Mouse (Mus musculus) forebrain, postnatal 0 days (tissue): Measurements from ENCODE around the gene Gja10. TPM values are rescaled to one million over a fixed set of nuclear protein-coding genes. Genes with fewer than 3 reads are reported as not detected.

ENCODE experiments used
- ATAC-seq: fragments of 200-750 bp; cut with Nextera tagmentation; 2 replicates; pipeline ENCODE4 v1.8.0; 2017; ENCODE audit warnings: mild to moderate bottlenecking, moderate library complexity
- DNase-seq: peaks from one replicate; pipeline ENCODE4 v3.0.0-alpha.2; 2015
- H3K27ac ChIP-seq: fragments of 300-500 bp; sonication (generic); 2 replicates; pipeline ENCODE4 v1.5.1; 2014; ENCODE audit warnings: low read depth, mild to moderate bottlenecking, antibody characterized with exemption, low read length, moderate library complexity, mixed read lengths
- H3K27me3 ChIP-seq: fragments of 300-500 bp; sonication (generic); 2 replicates; pipeline ENCODE4 v1.6.1; 2014; ENCODE audit warnings: mild to moderate bottlenecking, low read length, mixed read lengths; ENCODE audit not compliant: insufficient read depth
- H3K36me3 ChIP-seq: fragments of 300-500 bp; sonication (generic); 2 replicates; pipeline ENCODE4 v1.6.1; 2014; ENCODE audit warnings: mild to moderate bottlenecking, moderate library complexity; ENCODE audit not compliant: insufficient read depth
- H3K4me1 ChIP-seq: fragments of 300-500 bp; sonication (generic); 2 replicates; pipeline ENCODE4 v1.6.1; 2014; ENCODE audit warnings: antibody characterized with exemption; ENCODE audit not compliant: insufficient read depth
- H3K4me2 ChIP-seq: fragments of 300-500 bp; sonication (generic); 2 replicates; pipeline ENCODE4 v1.6.1; 2014; ENCODE audit warnings: low read depth, mild to moderate bottlenecking, moderate library complexity
- H3K4me3 ChIP-seq: fragments of 300-500 bp; sonication (generic); 2 replicates; pipeline ENCODE4 v1.5.1; 2014; ENCODE audit warnings: low read depth, low read length, mixed read lengths
- H3K9ac ChIP-seq: fragments of 300-500 bp; sonication (generic); 2 replicates; pipeline ENCODE4 v1.6.1; 2014; ENCODE audit warnings: mild to moderate bottlenecking
- H3K9me3 ChIP-seq: fragments of 300-500 bp; sonication (generic); 2 replicates; pipeline ENCODE4 v1.6.1; 2016; ENCODE audit warnings: low read length
- CTCF ChIP-seq: sonication (generic); IDR thresholded peaks from 2 replicates; pipeline ENCODE4 v1.5.1; 2016; ENCODE audit warnings: antibody characterized with exemption, control low read depth, low read depth
- WGBS: fragments of 180-500 bp; shearing (Covaris S2); extraction: QIAGEN DNeasy Blood & Tissue Kit; methylation state at CpG from one replicate; pipeline ENCODE4 v1.1.7; 2014; 5-methylcytosine and 5-hydroxymethylcytosine counted together
- polyA plus RNA-seq: library from polyadenylated mRNA; unstranded; fragments of >200 nt; fragmentation: Nextera tagmentation; extraction: Ambion mirVana; gene quantifications from 2 replicates; pipeline ENCODE4 v1.2.1, GENCODE M21; 2015
- total RNA-seq: library from RNA; depleted of rRNA; stranded (reverse); fragments of >200 nt; gene quantifications from 2 replicates; pipeline ENCODE4 v1.2.3, GENCODE M21; 2014; rRNA removed

Gene Gja10
- total RNA-seq: 0.14 TPM in 1 of 2 replicates, not detected in the other
- polyA plus RNA-seq: not detected in 2 replicates

- no peak within 1 kb of the TSS for H3K4me2 ChIP-seq
- TF ChIP-seq CTCF: no peak
- DNase-seq: no peak
- no peaks in the 10 kb centered on the region for H3K9me3 ChIP-seq
- no peaks in the 10 kb centered on the region for H3K27me3 ChIP-seq
- no peak within 1 kb of the TSS for H3K4me3 ChIP-seq
- no peak within 1 kb of the TSS for H3K27ac ChIP-seq
- H3K4me1 ChIP-seq: no peaks in the 10 kb centered on the region
- 74% methylated on average over 3 of the region's 3 CpGs for WGBS
- H3K36me3 ChIP-seq: no peaks in the 10 kb centered on the region
- no peak within 1 kb of the TSS for H3K9ac ChIP-seq
- ATAC-seq: no peak
These were observed at the start of gene Gja10 for GRCm38 (mm10) chr4:32602660-32603059. Gja10 (minus strand) TSS chr4:32602760.

- ATAC-seq (no peak), DNase-seq (no peak)
- 87% methylated on average over 5 of the region's 5 CpGs for WGBS
- Histone ChIP-seq H3K27ac (no peak overlapping the region), H3K9me3 (no peaks in the 10 kb centered on the region), H3K9ac (no peak overlapping the region), H3K36me3 (peaks cover 18% of the 10 kb centered on the region; the same call in 1 of the 2 replicates), H3K27me3 (no peaks in the 10 kb centered on the region), H3K4me3 (no peak overlapping the region), H3K4me2 (no peak overlapping the region), H3K4me1 (no peaks in the 10 kb centered on the region)
- no peak for TF ChIP-seq CTCF
These were observed 49.1 kb upstream of the Gja10 start for GRCm38 (mm10) chr4:32651669-32652068.

DNA sequence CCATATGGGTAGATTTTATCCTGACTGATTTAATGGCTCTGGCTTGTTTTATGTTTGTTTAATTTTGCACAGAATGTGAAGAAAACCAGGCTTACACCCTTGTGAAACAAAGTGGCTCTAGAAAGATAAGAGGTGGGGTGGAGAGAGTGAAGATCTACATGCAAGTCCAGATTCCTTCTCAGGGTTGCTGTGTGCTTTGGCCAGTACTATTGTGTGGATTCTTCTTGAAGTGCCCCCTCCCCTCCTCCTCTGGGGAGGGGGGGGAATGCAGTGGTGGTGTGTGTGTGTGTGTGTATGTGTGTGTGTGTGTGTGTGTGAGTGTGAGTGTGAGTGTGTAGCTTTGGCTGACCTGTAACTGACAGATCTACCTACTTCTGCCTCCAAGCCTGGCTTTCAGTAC lies 19.1 kb upstream of the Gja10 start:
- no peaks in the 10 kb centered on the region for H3K9me3 ChIP-seq
- H3K36me3 ChIP-seq: no peaks in the 10 kb centered on the region
- no peaks in the 10 kb centered on the region for H3K4me1 ChIP-seq
- no peaks in the 10 kb centered on the region for H3K27me3 ChIP-seq
- H3K4me2 ChIP-seq: no peak overlapping the region
- ATAC-seq (no peak), DNase-seq (no peak)
- H3K27ac ChIP-seq: no peak overlapping the region
- no peak overlapping the region for H3K4me3 ChIP-seq
- TF ChIP-seq CTCF: no peak
- no peak overlapping the region for H3K9ac ChIP-seq

GRCm38 (mm10) chr4:32615034-32615881 lies 12.7 kb upstream of the Gja10 start, which contains the start of gene Casp8ap2:
Casp8ap2 (plus strand) TSS chr4:32615451.
- peak within 1 kb of the TSS; percentile 71 for H3K4me3 ChIP-seq
- peaks cover 7% of the 10 kb centered on the region; the same call in 1 of the 2 replicates for H3K4me1 ChIP-seq
- peak within 1 kb of the TSS; percentile 62 for H3K27ac ChIP-seq
- WGBS: 4% methylated on average over 67 of the region's 67 CpGs
- H3K9me3 ChIP-seq: no peaks in the 10 kb centered on the region
- TF ChIP-seq CTCF: 0 out of 2 replicates have a peak, but pooled peaks have one; percentile 12
- peak; percentile 99 for ATAC-seq
- no peaks in the 10 kb centered on the region for H3K36me3 ChIP-seq
- H3K9ac ChIP-seq: peak within 1 kb of the TSS; percentile 64
- H3K27me3 ChIP-seq: no peaks in the 10 kb centered on the region
- peak within 1 kb of the TSS; percentile 66 for H3K4me2 ChIP-seq
- peak; percentile 100 for DNase-seq

DNA sequence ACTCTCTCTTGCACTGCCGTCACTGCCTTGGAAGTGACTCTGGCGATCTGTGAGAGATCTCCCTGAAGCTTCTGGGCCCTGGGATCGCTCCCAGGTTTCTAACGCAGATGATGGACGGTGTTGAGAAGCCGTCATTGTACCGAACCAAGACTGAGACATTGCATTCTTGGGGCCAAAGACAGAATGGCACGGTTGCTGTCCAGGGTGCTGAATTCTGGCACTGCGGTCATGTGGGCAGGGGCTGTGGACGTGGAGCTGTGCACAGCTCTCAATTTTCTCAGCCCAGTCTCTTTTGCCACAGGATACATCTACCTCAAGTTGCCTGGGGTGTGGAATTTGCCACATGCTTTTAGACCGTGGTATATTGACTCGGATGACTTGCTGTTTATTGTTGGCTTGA lies 1.4 kb downstream of the Gja10 start:
- Histone ChIP-seq H3K27ac (no peak overlapping the region), H3K27me3 (0 out of 2 replicates have a peak, but pooled peaks cover 3% of the 10 kb centered on the region), H3K9ac (no peak overlapping the region), H3K4me2 (no peak overlapping the region), H3K9me3 (no peaks in the 10 kb centered on the region), H3K36me3 (no peaks in the 10 kb centered on the region), H3K4me1 (no peaks in the 10 kb centered on the region), H3K4me3 (no peak overlapping the region)
- no peak for TF ChIP-seq CTCF
- no peak for DNase-seq
- 24% methylated on average over 12 of the region's 12 CpGs for WGBS
- no peak for ATAC-seq

DNA sequence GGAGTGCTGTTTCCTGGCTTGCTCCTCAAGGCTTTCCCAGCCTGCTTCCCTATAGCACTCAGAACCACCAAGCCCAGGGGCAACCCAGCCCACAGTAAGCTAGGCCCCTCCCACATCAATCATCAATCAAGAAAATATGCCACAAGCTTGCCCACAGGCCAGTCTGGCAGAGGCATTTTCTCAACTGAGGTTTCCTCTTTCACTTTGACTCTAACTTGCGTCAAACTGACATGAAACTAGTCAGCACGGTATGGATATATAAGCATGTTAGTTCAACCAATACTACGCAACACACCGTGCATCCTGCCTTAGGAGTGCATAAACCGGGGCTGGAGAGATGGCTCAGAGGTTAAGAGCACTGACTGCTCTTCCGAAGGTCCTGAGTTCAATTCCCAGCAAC lies 14.3 kb downstream of the Gja10 start:
- Histone ChIP-seq H3K9me3 (no peaks in the 10 kb centered on the region), H3K4me3 (no peak overlapping the region), H3K9ac (no peak overlapping the region), H3K4me1 (no peaks in the 10 kb centered on the region), H3K4me2 (no peak overlapping the region), H3K27ac (no peak overlapping the region), H3K27me3 (no peaks in the 10 kb centered on the region), H3K36me3 (no peaks in the 10 kb centered on the region)
- TF ChIP-seq CTCF: no peak
- ATAC-seq (0 out of 2 replicates have a peak, but pooled peaks have one; percentile 24), DNase-seq (no peak)
- 89% methylated on average over 6 of the region's 6 CpGs for WGBS

GRCm38 (mm10) chr4:32587543-32587942 lies 15.0 kb downstream of the Gja10 start:
- no peak for DNase-seq
- Histone ChIP-seq H3K9ac (no peak overlapping the region), H3K4me3 (no peak overlapping the region), H3K36me3 (no peaks in the 10 kb centered on the region), H3K4me2 (no peak overlapping the region), H3K9me3 (no peaks in the 10 kb centered on the region), H3K27ac (no peak overlapping the region), H3K27me3 (no peaks in the 10 kb centered on the region), H3K4me1 (no peaks in the 10 kb centered on the region)
- WGBS: 89% methylated on average over 5 of the region's 5 CpGs
- TF ChIP-seq CTCF: no peak
- ATAC-seq: no peak
